Mouse (Mus musculus): Measurements from ENCODE around the gene Mmp12. TPM values are rescaled to one million over a fixed set of nuclear protein-coding genes. Genes with fewer than 3 reads are reported as not detected.

The Mmp12 gene
- 0.51 and 1.7 TPM in 2 replicates for polyA plus RNA-seq (2012; rRNA removed; ENCODE audit: low replicate concordance)

DNA sequence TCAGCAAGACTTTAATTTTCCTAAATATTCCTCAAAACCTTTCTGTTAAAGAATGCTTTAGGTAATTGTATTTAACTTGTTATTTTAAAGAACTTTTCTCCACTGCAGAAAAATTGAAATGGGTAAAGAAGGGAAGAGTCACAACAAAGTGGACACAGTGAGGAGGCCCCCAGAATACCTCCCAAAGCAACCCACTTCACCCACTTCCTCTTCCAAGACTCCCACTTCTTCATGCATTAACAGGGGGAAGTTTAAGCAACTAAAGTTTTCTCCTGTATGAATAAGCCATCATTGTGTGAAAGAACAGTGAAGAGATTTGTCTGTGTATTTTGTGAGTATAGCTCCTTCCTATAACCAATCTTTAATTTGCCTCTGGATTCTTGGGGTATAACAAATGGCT lies at the start of gene Mmp12:
Gene Mmp12, plus strand, starts transcription at position 275 of the 400 bp plus-strand sequence.

DNA sequence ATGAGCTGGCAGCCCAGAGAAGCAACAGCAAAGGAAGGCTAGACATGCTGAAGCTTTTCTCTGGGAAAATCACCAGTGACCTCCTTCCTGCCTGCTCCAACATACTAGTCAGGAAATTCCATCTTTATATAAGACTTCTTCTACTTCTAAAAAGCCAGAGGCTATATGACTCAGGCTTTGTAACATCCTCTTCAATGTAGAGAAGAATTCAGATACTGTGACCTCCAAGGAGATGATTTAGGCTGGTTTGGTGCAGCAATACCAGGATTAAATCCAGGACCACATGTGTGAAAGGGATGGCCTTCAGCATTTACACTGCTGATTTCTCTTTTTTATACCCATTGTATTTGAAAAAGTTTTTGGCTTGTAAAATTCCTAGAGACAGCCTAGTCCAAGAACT lies 43.8 kb downstream of the Mmp12 start, which contains the start of gene Mmp1b:
Gene Mmp1b, minus strand, starts transcription at position 101 of the 400 bp plus-strand sequence.

Other genes with a start within 250 kb of the Mmp12 start
- 0.44 and 1.1 TPM in 2 replicates for gene Dync2h1, start 159.9 kb upstream of the Mmp12 start, polyA plus RNA-seq (2012; rRNA removed; ENCODE audit: low replicate concordance)
- 18.4 and 40.1 TPM in 2 replicates for gene Dcun1d5, start 159.9 kb upstream of the Mmp12 start, polyA plus RNA-seq (2012; rRNA removed; ENCODE audit: low replicate concordance)
- gene Mmp13, start 71.9 kb upstream of the Mmp12 start, polyA plus RNA-seq (2012; rRNA removed; ENCODE audit: low replicate concordance): 0.07 and 0.47 TPM in 2 replicates
- not detected in 2 replicates for gene Mmp1b, start 43.7 kb downstream of the Mmp12 start, polyA plus RNA-seq (2012; rRNA removed; ENCODE audit: low replicate concordance)
- 28.5 and 75.5 TPM in 2 replicates for gene Mmp3, start 101.4 kb downstream of the Mmp12 start, polyA plus RNA-seq (2012; rRNA removed; ENCODE audit: low replicate concordance)
- gene Mmp10, start 158.0 kb downstream of the Mmp12 start, polyA plus RNA-seq (2012; rRNA removed; ENCODE audit: low replicate concordance): not detected in 2 replicates
- 0.10 and 0.43 TPM in 2 replicates for gene Mmp8, start 214.1 kb downstream of the Mmp12 start, polyA plus RNA-seq (2012; rRNA removed; ENCODE audit: low replicate concordance)
- 0.70 and 2.3 TPM in 2 replicates for gene Mmp27, start 227.0 kb downstream of the Mmp12 start, polyA plus RNA-seq (2012; rRNA removed; ENCODE audit: low replicate concordance)

Data from mammary gland, adult 2 months (tissue).